Mouse (Mus musculus): ENCODE data around the gene Cab39l. TPM values are rescaled to one million over a fixed set of nuclear protein-coding genes. Genes with fewer than 3 reads are reported as not detected.

The Cab39l gene
- total RNA-seq, 2 experiments from 2014 or later: 33.7 to 38.2 TPM

GRCm38 (mm10) chr14:59504831-59505230, 64.1 kb downstream of the Cab39l start:
- no peak for DNase-seq

- DNase-seq: no peak
These were observed 65.4 kb downstream of the Cab39l start for GRCm38 (mm10) chr14:59506139-59506538.

- no peak for DNase-seq
These were observed 73.2 kb downstream of the Cab39l start for GRCm38 (mm10) chr14:59513922-59514444.

GRCm38 (mm10) chr14:59525843-59526242, 85.1 kb downstream of the Cab39l start:
- no peak for DNase-seq

GRCm38 (mm10) chr14:59530801-59531200, 90.0 kb downstream of the Cab39l start:
- DNase-seq: no peak

- no peak for DNase-seq
These were observed 92.2 kb downstream of the Cab39l start for GRCm38 (mm10) chr14:59532986-59533385.

GRCm38 (mm10) chr14:59533908-59534307, 93.1 kb downstream of the Cab39l start:
- no peak for DNase-seq

GRCm38 (mm10) chr14:59537829-59538432, 97.2 kb downstream of the Cab39l start:
- DNase-seq: no peak

- no peak for DNase-seq
These were observed 99.5 kb downstream of the Cab39l start for GRCm38 (mm10) chr14:59540230-59540629.

- peak; percentile 68 to 74 for DNase-seq
These were observed 100.0 kb downstream of the Cab39l start for GRCm38 (mm10) chr14:59540761-59541160.

GRCm38 (mm10) chr14:59543158-59543826, 102.5 kb downstream of the Cab39l start:
- DNase-seq: no peak

- DNase-seq: no peak
These were observed 103.2 kb downstream of the Cab39l start for GRCm38 (mm10) chr14:59543956-59544355.

- no peak for DNase-seq
These were observed 105.5 kb downstream of the Cab39l start for GRCm38 (mm10) chr14:59546162-59546880.

GRCm38 (mm10) chr14:59547530-59547929, 106.8 kb downstream of the Cab39l start:
- no peak for DNase-seq

- DNase-seq: no peak
These were observed 107.8 kb downstream of the Cab39l start for GRCm38 (mm10) chr14:59548532-59548931.

- DNase-seq: peak; percentile 65 to 87
These were observed 108.3 kb downstream of the Cab39l start for GRCm38 (mm10) chr14:59549106-59549505.

- peak; percentile 37 to 48 for DNase-seq
These were observed 110.1 kb downstream of the Cab39l start for GRCm38 (mm10) chr14:59550841-59551240.

- DNase-seq: peak in 1 of 2 experiments; percentile 14
These were observed 111.2 kb downstream of the Cab39l start for GRCm38 (mm10) chr14:59551956-59552355.

- DNase-seq: no peak
These were observed 113.3 kb downstream of the Cab39l start for GRCm38 (mm10) chr14:59554025-59554424.

GRCm38 (mm10) chr14:59555018-59555417, 114.2 kb downstream of the Cab39l start:
- no peak for DNase-seq

- peak; percentile 66 to 84 for DNase-seq
These were observed 115.3 kb downstream of the Cab39l start for GRCm38 (mm10) chr14:59555928-59556531.

GRCm38 (mm10) chr14:59557071-59557470, 116.3 kb downstream of the Cab39l start:
- DNase-seq: no peak

GRCm38 (mm10) chr14:59557886-59558285, 117.1 kb downstream of the Cab39l start:
- no peak for DNase-seq
